Mouse (Mus musculus): Measurements from ENCODE around the gene Tex52. TPM values are rescaled to one million over a fixed set of nuclear protein-coding genes. Genes with fewer than 3 reads are reported as not detected.

Tex52 gene
- total RNA-seq (2021) = not detected

DNA sequence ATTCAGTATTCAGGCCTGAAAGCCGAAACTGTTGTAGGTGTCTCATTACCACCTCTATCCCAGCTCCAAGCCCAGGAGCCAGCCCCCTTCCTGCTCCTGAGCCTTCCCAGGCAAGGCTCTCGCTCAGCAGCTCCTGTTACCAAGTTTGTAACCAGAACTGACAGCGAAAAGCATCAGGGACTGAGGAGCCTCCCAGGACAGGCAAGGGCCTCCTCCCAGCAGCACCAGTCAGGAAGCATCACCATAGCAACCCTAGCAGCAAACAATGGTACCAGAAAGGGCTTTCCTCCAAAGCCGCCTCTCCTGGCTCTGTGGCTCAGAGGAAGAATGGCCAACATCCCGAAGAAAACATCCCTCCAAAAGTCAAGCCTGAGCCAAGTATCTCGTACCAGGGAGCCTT lies at the start of gene Tex52, which contains the start of gene Gm44596:
Gene Tex52 (plus strand): TSS at position 265 of the 400 bp plus-strand sequence.
Gene Gm44596 (plus strand): TSS at position 312 of the 400 bp plus-strand sequence.
- intact Hi-C loops (cut with DNase I) = no loop called here

GRCm38 (mm10) chr6:128334397-128335124 lies 40.7 kb upstream of the Tex52 start:
- intact Hi-C loops (cut with DNase I) = no loop called here

More for the DNA sequence above, at the start of gene Tex52, which contains the start of gene Gm44596:
- peak; percentile 50 to 54 for DNase-seq

DNA sequence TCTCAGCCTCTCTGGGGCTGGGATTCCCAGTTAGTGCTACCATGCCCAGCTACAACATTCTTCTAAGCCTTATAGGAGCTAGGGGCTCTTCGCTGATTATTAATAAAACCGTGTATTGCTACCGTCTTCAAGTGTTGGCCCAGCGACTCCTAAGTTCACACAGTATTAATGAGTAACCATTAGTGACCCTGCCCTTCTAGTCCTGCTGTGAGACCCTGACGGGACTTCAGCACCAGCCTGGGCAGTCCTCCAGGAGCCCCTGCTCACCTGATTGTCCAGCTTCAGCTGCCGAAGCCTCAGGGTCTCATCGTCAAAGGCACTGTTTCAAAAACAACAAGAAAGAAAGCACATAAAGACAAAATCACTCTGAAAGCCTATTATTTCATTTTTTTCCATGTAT lies 37.8 kb upstream of the Tex52 start:
- no peak for DNase-seq
- intact Hi-C loops (cut with DNase I) = no loop called here

More at GRCm38 (mm10) chr6:128334397-128335124, 40.7 kb upstream of the Tex52 start:
- peak; percentile 78 to 87 for DNase-seq

DNA sequence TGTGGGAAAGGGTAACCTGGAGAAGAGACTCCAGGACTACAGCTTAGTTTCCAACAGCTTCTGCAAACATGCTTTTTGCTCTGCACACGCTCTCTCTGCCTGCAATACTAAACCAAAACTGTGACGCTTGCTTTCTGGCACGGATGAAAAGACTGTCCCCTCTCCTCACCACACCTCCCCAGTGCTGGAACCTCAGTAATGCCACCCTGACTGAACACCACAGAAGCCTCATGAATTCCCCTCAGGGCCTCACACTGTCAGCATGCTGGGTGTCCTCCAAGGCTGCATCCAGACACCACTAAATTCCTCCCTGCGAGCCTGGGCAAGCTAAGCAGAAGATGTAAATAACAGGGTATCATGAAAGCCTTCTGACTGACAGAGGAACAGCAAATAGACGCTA lies 36.4 kb upstream of the Tex52 start:
- intact Hi-C loops (cut with DNase I) = no loop called here
- DNase-seq = no peak

DNA sequence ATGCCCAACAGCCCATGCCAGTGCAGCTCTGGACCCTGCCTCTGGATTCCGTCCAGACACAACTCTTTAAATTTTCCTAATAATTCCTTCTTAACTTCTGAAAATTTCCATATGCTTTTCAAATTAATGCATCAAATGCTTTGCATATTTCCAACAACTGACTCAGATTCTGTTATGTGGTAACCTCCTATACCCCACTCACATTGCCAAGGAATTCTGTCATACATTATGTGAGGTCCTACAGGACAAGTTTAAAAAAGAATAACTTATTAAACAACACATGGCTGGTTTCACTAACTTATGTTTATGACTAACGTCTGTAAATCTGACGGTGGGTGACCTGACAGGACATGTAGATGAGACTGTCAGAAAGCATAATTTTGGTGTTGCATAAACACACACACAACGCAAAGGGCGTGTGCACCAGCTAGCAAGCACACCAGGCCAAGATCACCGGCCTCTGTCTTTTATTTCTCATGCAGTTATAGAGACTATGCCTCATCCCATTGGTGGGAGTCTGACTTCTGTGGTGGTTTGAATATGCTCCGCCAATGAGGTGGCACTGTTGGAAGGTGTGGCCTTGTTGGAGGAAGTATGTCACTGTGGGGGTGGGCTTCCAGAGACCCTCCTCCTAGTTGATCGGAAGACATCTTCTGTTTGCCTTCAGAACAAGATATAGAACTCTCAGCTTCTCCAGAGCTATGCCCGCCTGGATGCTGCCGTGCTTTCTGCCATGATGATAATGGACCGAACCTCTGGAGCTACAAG lies 33.1 kb upstream of the Tex52 start:
- no peak for DNase-seq
- intact Hi-C loops (cut with DNase I) = no loop called here

- intact Hi-C loops (cut with DNase I) = no loop called here
- no peak for DNase-seq
These were observed 29.6 kb upstream of the Tex52 start for GRCm38 (mm10) chr6:128345623-128346022.

- intact Hi-C loops (cut with DNase I) = no loop called here
These were observed 28.5 kb upstream of the Tex52 start for GRCm38 (mm10) chr6:128346782-128347181.

GRCm38 (mm10) chr6:128349711-128350110 lies 25.5 kb upstream of the Tex52 start:
- intact Hi-C loops (cut with DNase I) = no loop called here
- DNase-seq = peak in 1 of 2 experiments; percentile 16

More at GRCm38 (mm10) chr6:128346782-128347181, 28.5 kb upstream of the Tex52 start:
- DNase-seq = peak; percentile 45 to 47

- intact Hi-C loops (cut with DNase I) = no loop called here
- no peak for DNase-seq
These were observed 21.1 kb upstream of the Tex52 start for GRCm38 (mm10) chr6:128354140-128354539.

- intact Hi-C loops (cut with DNase I) = no loop called here
- peak in 1 of 2 experiments; percentile 47 for DNase-seq
These were observed 20.0 kb upstream of the Tex52 start for GRCm38 (mm10) chr6:128355201-128355681.

DNA sequence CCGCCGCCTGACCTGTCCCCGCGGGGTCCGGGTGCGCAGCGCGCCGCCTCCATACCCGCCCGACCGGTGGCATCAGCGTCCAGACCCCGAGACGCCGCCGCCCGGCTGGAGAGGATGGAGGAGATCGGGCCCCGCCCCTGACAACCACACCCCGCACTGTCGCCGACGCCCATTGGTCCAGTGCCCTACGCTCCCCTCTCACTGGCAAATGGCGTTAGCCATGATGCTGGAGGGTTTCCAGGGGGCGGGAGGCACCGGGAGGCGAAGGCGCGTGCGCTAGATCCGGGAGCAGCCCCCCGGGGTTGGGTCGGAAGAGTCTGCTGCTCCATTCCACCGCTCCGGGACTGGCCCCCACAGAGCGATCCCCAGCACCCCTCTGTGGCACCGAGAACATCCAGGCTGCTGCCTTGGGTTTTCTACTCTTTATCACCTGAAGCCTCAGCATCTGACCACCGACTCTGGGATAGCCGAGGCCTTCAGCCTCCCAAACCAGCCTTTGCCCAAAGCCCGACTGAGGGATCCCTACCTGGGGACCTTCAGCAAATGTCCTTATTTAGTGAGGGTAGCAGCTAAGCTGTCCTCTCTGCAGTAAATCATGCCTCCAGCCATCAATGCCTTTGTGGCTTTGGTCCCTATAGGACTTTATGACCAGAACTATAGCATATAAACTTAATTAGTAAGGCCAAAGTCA lies 19.4 kb upstream of the Tex52 start, which contains the start of gene Tulp3:
Gene Tulp3 (minus strand): TSS at position 126 of the 691 bp plus-strand sequence.
- peak; percentile 97 to 98 for DNase-seq
- intact Hi-C loops (cut with DNase I) = no loop called here

GRCm38 (mm10) chr6:128358999-128359398 lies 16.3 kb upstream of the Tex52 start:
- intact Hi-C loops (cut with DNase I) = loop anchor here (1.0 to 2.0 kb wide), 2 partner anchors 41 to 124 kb away; no protein-coding TSS in a partner anchor
- peak; percentile 61 to 76 for DNase-seq

GRCm38 (mm10) chr6:128361901-128362300 lies 13.4 kb upstream of the Tex52 start:
- DNase-seq = no peak
- intact Hi-C loops (cut with DNase I) = no loop called here

GRCm38 (mm10) chr6:128362381-128363006 lies 12.8 kb upstream of the Tex52 start, which contains the start of the genes Rhno1 and Foxm1:
Gene Rhno1 (minus strand): TSS chr6:128362911.
Gene Foxm1 (plus strand): TSS chr6:128362967.
- intact Hi-C loops (cut with DNase I) = no loop called here
- DNase-seq = peak; percentile 90 to 91

GRCm38 (mm10) chr6:128363007-128363825 lies 12.0 kb upstream of the Tex52 start:
- DNase-seq = peak in 1 of 2 experiments; percentile 15
- intact Hi-C loops (cut with DNase I) = no loop called here

DNA sequence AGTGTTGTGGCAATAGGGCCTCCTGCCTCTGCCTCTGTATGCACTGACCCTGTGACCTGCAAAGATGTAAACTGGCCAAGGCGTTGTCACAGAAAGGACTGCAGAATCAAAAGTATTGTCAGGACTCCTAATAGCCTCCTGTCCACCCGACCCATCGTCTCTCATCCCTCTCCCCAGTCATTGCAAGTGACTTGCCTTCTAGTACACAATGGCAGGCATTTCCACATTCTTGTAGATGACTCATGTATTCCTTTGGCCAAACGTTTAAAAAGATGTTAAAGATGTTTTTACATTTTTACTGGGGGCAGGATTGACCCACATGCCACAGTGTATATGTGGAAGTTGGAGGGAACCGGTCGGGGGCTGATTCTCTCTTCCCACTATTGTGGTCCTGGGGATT lies 10.5 kb upstream of the Tex52 start:
- intact Hi-C loops (cut with DNase I) = no loop called here
- no peak for DNase-seq

- DNase-seq = no peak
- intact Hi-C loops (cut with DNase I) = no loop called here
These were observed 8.8 kb upstream of the Tex52 start for GRCm38 (mm10) chr6:128366466-128366865.

DNA sequence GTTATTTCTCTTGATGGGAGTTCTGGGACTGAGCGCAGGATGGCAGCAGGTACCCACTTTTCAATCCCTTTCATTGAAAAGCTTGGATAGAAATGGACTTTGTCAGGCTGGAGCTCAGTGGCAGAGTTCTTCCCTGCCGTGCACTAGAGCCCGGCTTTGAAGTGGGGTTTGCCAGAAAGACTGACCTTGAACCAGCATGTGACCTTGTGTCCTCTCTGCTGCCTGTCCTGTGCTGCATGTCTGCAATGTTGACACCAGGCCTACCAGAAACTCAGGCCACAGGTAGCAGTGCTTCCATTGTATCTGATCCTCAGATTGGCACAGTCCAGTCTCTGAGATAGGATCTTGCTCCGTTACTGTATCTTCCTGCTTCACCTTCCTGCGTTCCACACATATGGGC lies 5.2 kb upstream of the Tex52 start:
- intact Hi-C loops (cut with DNase I) = no loop called here
- no peak for DNase-seq

GRCm38 (mm10) chr6:128376371-128377085 lies 1.3 kb downstream of the Tex52 start:
- no peak for DNase-seq
- intact Hi-C loops (cut with DNase I) = no loop called here
